Mouse (Mus musculus) liver, adult 2 months (tissue): Measurements from ENCODE around the gene Bloc1s3.

Experiments
- CTCF ChIP-seq: fragments of 200-500 bp; IDR thresholded peaks from 2 replicates; pipeline ENCODE4 v1.5.1; 2011; ENCODE audit warnings: low read depth, low read length, control low read depth
- POLR2A ChIP-seq: fragments of 200-500 bp; IDR thresholded peaks from 2 replicates; pipeline ENCODE4 v1.6.1; 2011; ENCODE audit warnings: low read length, control low read depth; ENCODE audit not compliant: insufficient read depth; ENCODE audit errors: extremely low read depth

GRCm38 (mm10) chr7:19456628-19457027 lies 51.5 kb downstream of the Bloc1s3 start:
- TF ChIP-seq CTCF (no peak), POLR2A (no peak)
